Mouse (Mus musculus) lung, adult 10 weeks (tissue): ENCODE results near the gene Cyp46a1. TPM values are rescaled to one million over a fixed set of nuclear protein-coding genes. Genes with fewer than 3 reads are reported as not detected.

Experiments
- polyA plus RNA-seq: library from polyadenylated mRNA; stranded (reverse); fragments of 350-450 nt; fragmentation: Illumina TruSeq; extraction: RNeasy Lipid Tissue Mini Kit (QIAGEN cat#74804); gene quantifications from one replicate; pipeline ENCODE4 v1.2.3, GENCODE M21; 2014; ENCODE audit warnings: low read depth, low replicate concordance; ENCODE audit not compliant: insufficient read depth

Cyp46a1 gene
- 0.24 TPM for polyA plus RNA-seq

DNA sequence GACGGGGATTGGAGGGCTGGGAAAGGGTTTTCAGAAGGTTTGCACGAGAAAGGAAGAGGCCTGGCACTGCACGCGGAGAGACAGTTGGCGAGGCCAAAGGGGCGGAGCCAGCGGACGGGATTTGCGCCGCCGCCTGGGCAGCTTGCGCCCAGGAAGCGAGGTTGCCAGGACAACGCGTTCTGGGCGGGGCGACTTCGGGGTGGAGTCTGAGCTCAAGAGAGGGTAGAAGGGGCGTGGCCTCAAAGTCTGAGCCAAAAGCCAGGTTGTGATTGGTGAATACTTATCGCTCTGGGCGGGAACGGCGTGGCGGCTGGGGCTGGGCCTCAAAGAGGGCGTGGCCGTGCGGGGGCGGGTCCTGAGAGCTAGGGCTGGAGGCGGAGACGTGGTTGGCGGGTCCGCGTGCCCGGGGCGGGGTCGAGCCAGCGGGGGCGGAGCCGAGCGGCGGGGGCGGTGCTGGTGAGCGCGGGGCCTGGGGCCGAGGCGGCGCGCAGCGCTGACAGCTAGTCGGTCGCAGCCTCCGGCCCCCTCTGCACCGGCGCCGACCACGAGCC, at the start of gene Cyp46a1:
Gene Cyp46a1 (plus strand): TSS at position 487 of the 551 bp plus-strand sequence.

DNA sequence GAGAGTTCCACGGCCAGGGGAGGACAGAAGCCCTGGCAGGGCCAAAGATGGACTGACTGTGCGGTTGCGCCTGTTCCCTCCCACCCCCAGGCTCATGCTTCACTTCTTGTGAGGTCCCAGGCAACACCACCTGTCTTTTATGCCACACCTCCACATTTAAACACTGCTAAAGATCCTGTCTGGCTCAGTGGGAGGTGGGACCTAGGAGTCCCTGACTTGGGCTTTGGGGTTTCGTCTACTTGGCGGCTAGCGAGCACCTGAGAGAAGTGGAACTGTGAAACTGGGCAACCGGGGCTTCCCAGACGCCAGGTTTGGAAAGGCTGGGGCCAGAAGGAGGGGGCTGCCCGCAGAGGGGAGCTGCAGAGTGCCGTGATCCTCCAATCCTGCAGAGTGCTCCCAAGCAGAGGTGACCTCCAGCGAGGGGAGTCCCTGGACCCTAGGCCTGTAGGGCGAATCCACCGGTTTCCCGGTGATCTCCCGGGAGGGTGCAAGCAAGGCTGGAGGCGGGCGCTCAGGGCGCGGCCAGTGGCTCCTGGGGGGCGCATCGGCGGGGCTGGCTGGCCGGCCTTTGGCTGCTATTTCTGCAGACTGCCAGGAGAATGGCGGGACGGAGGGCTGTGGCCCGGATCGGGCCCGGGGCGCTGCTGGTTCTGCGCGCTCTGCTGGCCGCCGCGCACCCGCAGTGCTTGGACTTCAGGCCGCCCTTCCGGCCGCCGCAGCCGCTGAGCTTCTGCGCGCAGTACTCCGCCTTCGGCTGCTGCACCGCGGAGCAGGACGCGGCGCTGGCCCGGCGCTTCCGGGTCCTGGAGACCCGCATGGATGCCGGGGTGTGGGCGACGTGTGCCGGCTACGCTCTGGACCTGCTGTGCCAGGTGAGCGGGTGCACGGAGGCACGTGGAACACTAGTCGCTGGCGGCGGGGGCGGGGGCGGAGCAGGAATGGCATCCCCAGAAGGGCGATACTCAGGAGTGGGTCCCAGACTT, 28.1 kb upstream of the Cyp46a1 start, which contains the start of gene Hhipl1:
Gene Hhipl1 (plus strand): TSS at position 459 of the 983 bp plus-strand sequence.

DNA sequence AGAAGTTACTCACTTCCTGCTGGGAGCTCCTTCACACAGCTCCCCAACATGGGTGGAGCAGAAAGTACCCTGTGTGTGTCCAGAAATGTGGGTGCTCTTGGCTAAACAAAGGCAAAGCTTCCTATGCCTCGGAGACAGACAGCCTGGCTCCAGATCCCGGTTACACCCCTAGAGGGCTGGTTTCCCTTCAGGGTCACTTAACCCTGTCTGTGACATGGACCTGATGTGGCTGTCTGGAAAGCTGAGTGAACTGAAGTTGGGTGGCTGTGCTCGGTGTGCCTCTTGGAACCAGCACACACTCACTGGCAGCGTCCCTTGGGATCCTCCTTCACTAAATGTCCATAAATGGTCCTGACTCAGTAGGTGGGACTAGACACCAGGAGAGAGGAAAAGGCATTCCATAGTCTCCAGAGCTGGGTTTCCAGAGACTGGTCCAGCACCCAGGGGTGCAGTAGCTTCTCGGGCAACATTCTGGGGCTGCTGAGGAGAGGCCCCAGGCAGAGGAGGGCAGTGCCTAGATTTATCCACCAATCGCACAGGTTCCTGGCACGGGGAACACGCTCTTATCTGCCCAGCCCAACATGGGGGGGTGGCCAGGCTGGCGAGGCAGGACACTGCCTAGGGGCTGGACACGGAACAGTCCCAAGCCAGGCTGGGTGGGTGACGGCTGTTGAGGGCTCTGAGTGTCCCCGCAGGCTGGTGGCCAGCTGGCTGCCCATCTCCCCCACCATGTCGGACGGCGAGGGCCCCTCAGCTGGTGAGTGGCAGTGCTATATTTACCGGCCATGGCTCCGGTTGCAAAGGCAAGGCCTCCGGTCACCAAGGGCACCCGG, 36.6 kb downstream of the Cyp46a1 start, which contains the start of gene Eml1:
Gene Eml1 (plus strand): TSS at position 362 of the 833 bp plus-strand sequence.

Other genes starting within 250 kb of the Cyp46a1 start
- gene Setd3, start 155.1 kb upstream of the Cyp46a1 start, polyA plus RNA-seq: 73.8 TPM
- 9.9 TPM for gene Ccnk, start 154.8 kb upstream of the Cyp46a1 start, polyA plus RNA-seq
- 5.2 TPM for gene Ccdc85c, start 59.0 kb upstream of the Cyp46a1 start, polyA plus RNA-seq
- 0.41 TPM for gene Hhipl1, start 28.1 kb upstream of the Cyp46a1 start, polyA plus RNA-seq
- gene Eml1, start 36.6 kb downstream of the Cyp46a1 start, polyA plus RNA-seq: 46.3 TPM
- gene Evl, start 220.3 kb downstream of the Cyp46a1 start, polyA plus RNA-seq: 52.3 TPM